Mouse (Mus musculus) CH12.LX (cell line): ENCODE data around the gene Lmx1a. TPM values are rescaled to one million over a fixed set of nuclear protein-coding genes. Genes with fewer than 3 reads are reported as not detected.

Experiments used
- DNase-seq: peaks from one replicate; pipeline ENCODE4 v3.0.0-alpha.2; 2013; ENCODE audit errors: extremely low read depth
- H3K27ac ChIP-seq: 2 replicates; pipeline ENCODE4 v1.5.1; 2012; ENCODE audit warnings: low read depth, mild to moderate bottlenecking, control low read depth, moderate library complexity; ENCODE audit not compliant: insufficient read depth
- H3K27me3 ChIP-seq: replicated peaks from 2 replicates; pipeline ENCODE3; 2012; ENCODE audit warnings: inconsistent platforms
- H3K36me3 ChIP-seq, 2 experiments: replicated peaks in 1 of 2; 2 replicates each; pipeline versions ENCODE3 to v1.6.1; 2012; ENCODE audit warnings: inconsistent platforms in 1 of 2, low read length in 1 of 2, mild to moderate bottlenecking in 1 of 2, mixed read lengths in 1 of 2, moderate library complexity in 1 of 2; ENCODE audit not compliant: control insufficient read depth in 1 of 2, insufficient read depth in 1 of 2
- H3K4me1 ChIP-seq, 2 experiments: 2 replicates each; pipeline ENCODE4 v1.6.1; 2012; ENCODE audit warnings: inconsistent platforms in 1 of 2, moderate library complexity in 1 of 2; ENCODE audit not compliant: insufficient read depth in 2 of 2, control insufficient read depth in 1 of 2
- H3K4me2 ChIP-seq: 2 replicates; pipeline ENCODE4 v1.6.1; 2012; ENCODE audit warnings: low read depth, mild to moderate bottlenecking, control low read depth; ENCODE audit not compliant: poor library complexity, insufficient read depth, severe bottlenecking
- H3K4me3 ChIP-seq, 3 experiments: fragments of 150-350 bp in 1 of 3; sonication (generic) in 1 of 3; replicated peaks in 1 of 3; 2 replicates each; pipeline versions ENCODE3 to v1.5.1; 2011 to 2012; ENCODE audit warnings: low read depth in 2 of 3, low read length in 2 of 3, mild to moderate bottlenecking in 2 of 3, moderate library complexity in 2 of 3, control low read depth in 1 of 3, improper control_type of control experiment in 1 of 3, inconsistent platforms in 1 of 3, mixed read lengths in 1 of 3; ENCODE audit not compliant: poor library complexity in 1 of 3
- H3K79me2 ChIP-seq: replicated peaks from 2 replicates; pipeline ENCODE4 v1.6.1; 2012; ENCODE audit warnings: mild to moderate bottlenecking, moderate library complexity; ENCODE audit not compliant: control insufficient read depth, poor library complexity, insufficient read depth, severe bottlenecking; ENCODE audit errors: extremely low read depth
- H3K9ac ChIP-seq: 2 replicates; pipeline ENCODE4 v1.6.1; 2012; ENCODE audit warnings: low read depth, mild to moderate bottlenecking, control low read depth, moderate library complexity; ENCODE audit not compliant: insufficient read depth
- H3K9me3 ChIP-seq: replicated peaks from 2 replicates; pipeline ENCODE3; 2012; ENCODE audit warnings: low read length, inconsistent platforms, mixed read lengths
- CHD1 ChIP-seq: IDR thresholded peaks from 2 replicates; pipeline ENCODE4 v1.6.1; 2012; ENCODE audit warnings: low read depth, low read length, improper control_type of control experiment, inconsistent platforms
- CHD2 ChIP-seq: IDR thresholded peaks from 2 replicates; pipeline ENCODE4 v1.6.1; 2011; ENCODE audit warnings: low read length, improper control_type of control experiment
- CTCF ChIP-seq, 2 experiments: IDR thresholded peaks in 1 of 2; conservative IDR thresholded peaks in 1 of 2; 2 replicates each; pipeline ENCODE4 v1.5.1; 2011 to 2012; ENCODE audit warnings: low read depth in 2 of 2, low read length in 2 of 2, improper control_type of control experiment in 1 of 2, inconsistent platforms in 1 of 2, mild to moderate bottlenecking in 1 of 2, moderate library complexity in 1 of 2
- E2F4 ChIP-seq: IDR thresholded peaks from 2 replicates; pipeline ENCODE4 v1.6.1; 2011; ENCODE audit warnings: low read depth, low read length, improper control_type of control experiment; ENCODE audit not compliant: insufficient replicate concordance
- ETS1 ChIP-seq: conservative IDR thresholded peaks from 2 replicates; pipeline ENCODE4 v1.6.1; 2012; ENCODE audit warnings: low read depth, mild to moderate bottlenecking, inconsistent platforms, low read length, improper control_type of control experiment, moderate library complexity
- GABPA ChIP-seq: IDR thresholded peaks from 2 replicates; pipeline ENCODE4 v1.6.1; 2012; ENCODE audit warnings: low read depth, low read length, improper control_type of control experiment, inconsistent platforms; ENCODE audit not compliant: insufficient replicate concordance
- IRF4 ChIP-seq: IDR thresholded peaks from 2 replicates; pipeline ENCODE4 v1.6.1; 2014; ENCODE audit warnings: low read depth, mild to moderate bottlenecking, inconsistent platforms, low read length, improper control_type of control experiment
- JUN ChIP-seq: IDR thresholded peaks from 2 replicates; pipeline ENCODE4 v1.6.1; 2011; ENCODE audit warnings: low read depth, mild to moderate bottlenecking, low read length, improper control_type of control experiment, moderate library complexity; ENCODE audit not compliant: insufficient read depth
- JUND ChIP-seq: conservative IDR thresholded peaks from 2 replicates; pipeline ENCODE4 v1.6.1; 2011; ENCODE audit warnings: low read depth, low read length, improper control_type of control experiment
- KAT2A ChIP-seq: IDR thresholded peaks from 2 replicates; pipeline ENCODE4 v1.6.1; 2012; ENCODE audit warnings: low read length, improper control_type of control experiment, inconsistent platforms; ENCODE audit not compliant: insufficient replicate concordance
- MAZ ChIP-seq: IDR thresholded peaks from 2 replicates; pipeline ENCODE4 v1.6.1; 2012; ENCODE audit warnings: low read depth, mild to moderate bottlenecking, inconsistent platforms, low read length, improper control_type of control experiment, moderate library complexity
- MXI1 ChIP-seq: IDR thresholded peaks from 2 replicates; pipeline ENCODE4 v1.6.1; 2011; ENCODE audit warnings: mild to moderate bottlenecking, low read depth, low read length, improper control_type of control experiment
- MYC ChIP-seq: IDR thresholded peaks from 2 replicates; pipeline ENCODE4 v1.6.1; 2011; ENCODE audit warnings: low read depth, mild to moderate bottlenecking, improper control_type of control experiment, low read length
- NRF1 ChIP-seq: IDR thresholded peaks from 2 replicates; pipeline ENCODE4 v1.6.1; 2014; ENCODE audit warnings: low read depth, mild to moderate bottlenecking, inconsistent platforms, low read length, improper control_type of control experiment, moderate library complexity
- POLR2AphosphoS2 ChIP-seq: IDR thresholded peaks from 2 replicates; pipeline ENCODE4 v1.6.1; 2011; ENCODE audit warnings: low read depth, low read length, improper control_type of control experiment
- RCOR1 ChIP-seq: conservative IDR thresholded peaks from 2 replicates; pipeline ENCODE4 v1.6.1; 2012; ENCODE audit warnings: low read depth, mild to moderate bottlenecking, inconsistent platforms, low read length, improper control_type of control experiment
- SIN3A ChIP-seq: IDR thresholded peaks from 2 replicates; pipeline ENCODE4 v1.6.1; 2012; ENCODE audit warnings: low read length, improper control_type of control experiment, inconsistent platforms
- USF2 ChIP-seq: conservative IDR thresholded peaks from 2 replicates; pipeline ENCODE4 v1.6.1; 2011; ENCODE audit warnings: low read depth, low read length, improper control_type of control experiment
- ZMIZ1 ChIP-seq: IDR thresholded peaks from 2 replicates; pipeline ENCODE4 v1.6.1; 2012; ENCODE audit warnings: low read depth, mild to moderate bottlenecking, inconsistent platforms, low read length, improper control_type of control experiment
- dilution Hi-C: fragments of 300-500 bp; cut with MboI; formaldehyde crosslinking; loops from 2 replicates; pipeline ENCODE4 v1.14.3; 2020; ENCODE audit warnings: low sequenced_read_pairs; ENCODE audit not compliant: extremely low pct_unique_long_range_greater_than_20kb, extremely low pct_ligation_motif_present
- in situ Hi-C: fragments of 300-500 bp; cut with MboI; formaldehyde crosslinking; loops from 3 replicates; pipeline ENCODE4 v1.14.3; 2019; ENCODE audit warnings: low sequenced_read_pairs, low pct_ligation_motif_present, low pct_unique_long_range_greater_than_20kb, mixed read lengths
- polyA plus RNA-seq: library from polyadenylated mRNA; unstranded; fragments of >175 nt; gene quantifications from 2 replicates; pipeline ENCODE4 v1.2.1, GENCODE M21; 2012; ENCODE audit warnings: low read depth; ENCODE audit not compliant: insufficient read length
- total RNA-seq, 2 experiments: library from RNA; depleted of rRNA; stranded (reverse); fragments of 300-350 nt in 1 of 2; fragments of >200 nt in 1 of 2; gene quantifications; 2 replicates each; pipeline ENCODE4 v1.2.3; 2012 to 2014

Lmx1a gene
- total and polyA plus RNA-seq, 3 experiments = not detected

GRCm38 (mm10) chr1:167663136-167663535, 25.9 kb upstream of the Lmx1a start:
- Histone ChIP-seq H3K4me1 (no peaks in the 10 kb centered on the region), H3K36me3 (no peaks in the 10 kb centered on the region), H3K27me3 (no peaks in the 10 kb centered on the region), H3K4me3 (no peak overlapping the region), H3K9ac (no peak overlapping the region), H3K79me2 (no peaks in the 10 kb centered on the region), H3K4me2 (no peak overlapping the region), H3K9me3 (peaks cover 59% of the 10 kb centered on the region), H3K27ac (no peak overlapping the region)
- dilution Hi-C loops = no loop called here
- DNase-seq = no peak
- no peak for TF ChIP-seq JUN
- TF ChIP-seq ZMIZ1 = no peak
- in situ Hi-C loops = no loop called here

- DNase-seq = no peak
- Histone ChIP-seq H3K4me2 (no peak overlapping the region), H3K27me3 (no peaks in the 10 kb centered on the region), H3K9me3 (peaks cover 67% of the 10 kb centered on the region), H3K36me3 (no peaks in the 10 kb centered on the region), H3K79me2 (no peaks in the 10 kb centered on the region), H3K4me1 (no peaks in the 10 kb centered on the region), H3K4me3 (no peak overlapping the region), H3K9ac (no peak overlapping the region), H3K27ac (no peak overlapping the region)
- dilution Hi-C loops (no loop called here), in situ Hi-C loops (no loop called here)
- TF ChIP-seq CTCF (conservative IDR thresholded peaks at IDR 0.05 in 1 of 2, IDR thresholded peaks at IDR 0.05 in 1 of 2; ENCODE audit: low read depth in 2 of 2, low read length in 2 of 2) (peak; percentile 27 to 39; a peak in 3 of 4 replicates), MYC (no peak)
Measured at GRCm38 (mm10) chr1:167669796-167670195, 19.2 kb upstream of the Lmx1a start.

- no peaks in the 10 kb centered on the region for H3K36me3 ChIP-seq
- peaks cover 79% of the 10 kb centered on the region for H3K9me3 ChIP-seq
- H3K4me3 ChIP-seq = no peak overlapping the region
- H3K4me1 ChIP-seq = no peaks in the 10 kb centered on the region
- no peak overlapping the region for H3K27ac ChIP-seq
- TF ChIP-seq GABPA (no peak), POLR2AphosphoS2 (no peak), CHD1 (no peak), IRF4 (no peak), SIN3A (no peak), RCOR1 (no peak), E2F4 (no peak), USF2 (no peak), ETS1 (no peak), MAZ (no peak), KAT2A (no peak), JUND (no peak), NRF1 (no peak), MXI1 (no peak), CHD2 (no peak)
- in situ Hi-C loops (no loop called here), dilution Hi-C loops (no loop called here)
- H3K9ac ChIP-seq = no peak overlapping the region
- no peaks in the 10 kb centered on the region for H3K79me2 ChIP-seq
- H3K27me3 ChIP-seq = no peaks in the 10 kb centered on the region
- no peak overlapping the region for H3K4me2 ChIP-seq
- no peak for DNase-seq
Measured at GRCm38 (mm10) chr1:167672433-167672987, 16.5 kb upstream of the Lmx1a start.
